Mouse (Mus musculus): Measurements from ENCODE around the gene Sec11a.
A peak's percentile ranks its signal among the peaks of the same experiment; 100 is the strongest.

Gene Sec11a

GRCm38 (mm10) chr7:80894815-80895519 lies 52.6 kb downstream of the Sec11a start:
- no peak for DNase-seq

GRCm38 (mm10) chr7:80894196-80894595 lies 53.4 kb downstream of the Sec11a start:
- no peak for DNase-seq

- DNase-seq: no peak
These were observed 53.8 kb downstream of the Sec11a start for GRCm38 (mm10) chr7:80893753-80894129.

GRCm38 (mm10) chr7:80893086-80893752 lies 54.4 kb downstream of the Sec11a start:
- no peak for DNase-seq

- no peak for DNase-seq
These were observed 57.7 kb downstream of the Sec11a start for GRCm38 (mm10) chr7:80889841-80890241.

GRCm38 (mm10) chr7:80889021-80889511 lies 58.5 kb downstream of the Sec11a start:
- DNase-seq: peak; percentile 66

GRCm38 (mm10) chr7:80888595-80888994 lies 59.0 kb downstream of the Sec11a start:
- no peak for DNase-seq

GRCm38 (mm10) chr7:80885666-80886065 lies 61.9 kb downstream of the Sec11a start:
- no peak for DNase-seq

GRCm38 (mm10) chr7:80882830-80883505 lies 64.6 kb downstream of the Sec11a start:
- peak; percentile 73 for DNase-seq

GRCm38 (mm10) chr7:80875727-80876126 lies 71.9 kb downstream of the Sec11a start:
- DNase-seq: no peak

- no peak for DNase-seq
These were observed 73.9 kb downstream of the Sec11a start for GRCm38 (mm10) chr7:80873631-80874030.

GRCm38 (mm10) chr7:80873038-80873437 lies 74.5 kb downstream of the Sec11a start:
- DNase-seq: no peak

- no peak for DNase-seq
These were observed 78.9 kb downstream of the Sec11a start for GRCm38 (mm10) chr7:80868686-80869085.

- no peak for DNase-seq
These were observed 80.9 kb downstream of the Sec11a start for GRCm38 (mm10) chr7:80866514-80867147.

- no peak for DNase-seq
These were observed 82.1 kb downstream of the Sec11a start for GRCm38 (mm10) chr7:80865521-80865920.

GRCm38 (mm10) chr7:80864831-80865230 lies 82.7 kb downstream of the Sec11a start:
- DNase-seq: peak; percentile 45

GRCm38 (mm10) chr7:80864151-80864550 lies 83.4 kb downstream of the Sec11a start:
- no peak for DNase-seq

- DNase-seq: no peak
These were observed 84.1 kb downstream of the Sec11a start for GRCm38 (mm10) chr7:80863520-80863919.

GRCm38 (mm10) chr7:80862475-80862874 lies 85.1 kb downstream of the Sec11a start:
- DNase-seq: peak; percentile 27

GRCm38 (mm10) chr7:80860729-80861274 lies 86.8 kb downstream of the Sec11a start, which contains the start of gene Zscan2:
TSS of gene Zscan2 (plus strand) at chr7:80860920.
- DNase-seq: peak; percentile 86

- peak; percentile 65 for DNase-seq
These were observed 87.4 kb downstream of the Sec11a start for GRCm38 (mm10) chr7:80860227-80860626.

- DNase-seq: peak; percentile 78
These were observed 90.4 kb downstream of the Sec11a start for GRCm38 (mm10) chr7:80857181-80857580.

- DNase-seq: no peak
These were observed 92.3 kb downstream of the Sec11a start for GRCm38 (mm10) chr7:80855316-80855715.
